Mouse (Mus musculus): ENCODE results near the gene Pacsin1. TPM values are rescaled to one million over a fixed set of nuclear protein-coding genes. Genes with fewer than 3 reads are reported as not detected.

The Pacsin1 gene
- 2.7 and 12.0 TPM in 2 replicates for polyA plus RNA-seq (2011; ENCODE audit: insufficient read depth, insufficient read length, low replicate concordance, missing spikeins)

GRCm38 (mm10) chr17:27655089-27656010 lies at the start of gene Pacsin1:
TSS of gene Pacsin1 (plus strand) at chr17:27655509.
- Histone ChIP-seq H3K27ac (ENCODE audit: control insufficient read depth, insufficient read depth, low read depth, low read length, poor library complexity) (peak within 1 kb of the TSS; percentile 29; the same call in 1 of the 2 replicates), H3K4me1 (ENCODE audit: control insufficient read depth, insufficient read depth, low read length) (no peaks in the 10 kb centered on the region; the same call in 1 of the 2 replicates), H3K4me3 (replicated peaks; ENCODE audit: control insufficient read depth, low read depth, low read length) (peak within 1 kb of the TSS; percentile 29)
- 3% methylated on average over 65 of the region's 65 CpGs for WGBS
- TF ChIP-seq CTCF (IDR thresholded peaks at IDR 0.05; ENCODE audit: control insufficient read depth, insufficient read depth, low read length) (no peak), POLR2A (IDR thresholded peaks at IDR 0.05; ENCODE audit: borderline replicate concordance, control insufficient read depth, low read depth, low read length) (no peak)

- WGBS, result 82% methylated on average over 7 of the region's 7 CpGs
Measured at GRCm38 (mm10) chr17:27609576-27609975, 45.7 kb upstream of the Pacsin1 start.

GRCm38 (mm10) chr17:27610679-27611518 lies 44.4 kb upstream of the Pacsin1 start:
- WGBS, result 52% methylated on average over 10 of the region's 10 CpGs
- H3K4me3 ChIP-seq (replicated peaks; ENCODE audit: control insufficient read depth, low read depth, low read length), result no peak overlapping the region
- H3K27ac ChIP-seq (ENCODE audit: control insufficient read depth, insufficient read depth, low read depth, low read length, poor library complexity), result no peak overlapping the region
- TF ChIP-seq POLR2A (IDR thresholded peaks at IDR 0.05; ENCODE audit: borderline replicate concordance, control insufficient read depth, low read depth, low read length) (no peak), CTCF (IDR thresholded peaks at IDR 0.05; ENCODE audit: control insufficient read depth, insufficient read depth, low read length) (no peak)
- peaks cover 4% of the 10 kb centered on the region for H3K4me1 ChIP-seq (ENCODE audit: control insufficient read depth, insufficient read depth, low read length)

More at GRCm38 (mm10) chr17:27609576-27609975, 45.7 kb upstream of the Pacsin1 start:
- Histone ChIP-seq H3K27ac (ENCODE audit: control insufficient read depth, insufficient read depth, low read depth, low read length, poor library complexity) (no peak overlapping the region), H3K4me3 (replicated peaks; ENCODE audit: control insufficient read depth, low read depth, low read length) (no peak overlapping the region), H3K4me1 (ENCODE audit: control insufficient read depth, insufficient read depth, low read length) (peaks cover 4% of the 10 kb centered on the region)
- TF ChIP-seq CTCF (IDR thresholded peaks at IDR 0.05; ENCODE audit: control insufficient read depth, insufficient read depth, low read length) (no peak), POLR2A (IDR thresholded peaks at IDR 0.05; ENCODE audit: borderline replicate concordance, control insufficient read depth, low read depth, low read length) (no peak)

- TF ChIP-seq CTCF (IDR thresholded peaks at IDR 0.05; ENCODE audit: control insufficient read depth, insufficient read depth, low read length) (no peak), POLR2A (IDR thresholded peaks at IDR 0.05; ENCODE audit: borderline replicate concordance, control insufficient read depth, low read depth, low read length) (no peak)
- no peak overlapping the region for H3K27ac ChIP-seq (ENCODE audit: control insufficient read depth, insufficient read depth, low read depth, low read length, poor library complexity)
- WGBS, result 37% methylated on average over 3 of the region's 3 CpGs
- peaks cover 4% of the 10 kb centered on the region for H3K4me1 ChIP-seq (ENCODE audit: control insufficient read depth, insufficient read depth, low read length)
- H3K4me3 ChIP-seq (replicated peaks; ENCODE audit: control insufficient read depth, low read depth, low read length), result no peak overlapping the region
Measured at GRCm38 (mm10) chr17:27611519-27611884, 43.8 kb upstream of the Pacsin1 start.

DNA sequence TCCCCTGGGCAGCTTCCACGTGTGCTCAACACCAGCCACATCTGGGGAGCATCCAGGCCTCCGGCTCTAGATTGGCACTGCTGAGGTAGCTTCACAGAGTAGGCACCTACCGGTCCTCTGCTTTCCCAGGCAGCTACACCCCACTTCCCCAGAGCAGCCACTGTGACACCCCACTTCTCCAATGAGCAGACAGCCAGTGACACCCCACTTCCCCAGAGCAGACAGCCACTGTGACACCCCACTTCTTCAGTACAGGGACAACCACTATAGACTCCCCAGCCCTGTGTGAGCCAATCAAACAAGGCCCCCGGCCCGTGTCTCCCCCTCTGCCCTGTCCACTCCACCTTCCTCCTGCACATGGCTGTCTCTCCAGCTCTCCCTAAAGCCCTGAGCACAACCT lies 43.3 kb upstream of the Pacsin1 start:
- 46% methylated on average over 5 of the region's 5 CpGs for WGBS
- TF ChIP-seq POLR2A (IDR thresholded peaks at IDR 0.05; ENCODE audit: borderline replicate concordance, control insufficient read depth, low read depth, low read length) (no peak), CTCF (IDR thresholded peaks at IDR 0.05; ENCODE audit: control insufficient read depth, insufficient read depth, low read length) (no peak)
- H3K4me1 ChIP-seq (ENCODE audit: control insufficient read depth, insufficient read depth, low read length), result peaks cover 4% of the 10 kb centered on the region
- H3K27ac ChIP-seq (ENCODE audit: control insufficient read depth, insufficient read depth, low read depth, low read length, poor library complexity), result no peak overlapping the region
- H3K4me3 ChIP-seq (replicated peaks; ENCODE audit: control insufficient read depth, low read depth, low read length), result no peak overlapping the region

DNA sequence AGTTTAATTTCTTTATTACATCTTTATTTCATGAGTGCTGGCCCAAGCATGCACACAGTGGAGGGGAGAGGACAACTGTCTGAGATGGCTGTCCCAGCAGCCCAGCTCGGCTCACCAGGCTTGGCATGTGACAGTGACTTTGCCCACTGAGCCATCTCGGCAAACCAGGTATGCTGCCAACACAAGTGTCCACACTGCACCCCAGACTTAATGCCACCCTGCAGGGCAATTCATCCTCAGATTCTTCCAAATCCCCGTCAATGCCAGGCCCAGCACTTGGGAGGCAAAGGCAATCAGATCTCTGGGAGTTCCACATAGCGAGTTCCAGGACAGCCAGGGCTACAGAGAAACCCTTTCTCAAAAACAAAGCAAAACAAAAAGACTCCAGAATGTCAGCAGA lies 42.3 kb upstream of the Pacsin1 start:
- no peak overlapping the region for H3K27ac ChIP-seq (ENCODE audit: control insufficient read depth, insufficient read depth, low read depth, low read length, poor library complexity)
- peaks cover 4% of the 10 kb centered on the region for H3K4me1 ChIP-seq (ENCODE audit: control insufficient read depth, insufficient read depth, low read length)
- no peak overlapping the region for H3K4me3 ChIP-seq (replicated peaks; ENCODE audit: control insufficient read depth, low read depth, low read length)
- WGBS, result 80% methylated on average over 4 of the region's 4 CpGs
- TF ChIP-seq CTCF (IDR thresholded peaks at IDR 0.05; ENCODE audit: control insufficient read depth, insufficient read depth, low read length) (no peak), POLR2A (IDR thresholded peaks at IDR 0.05; ENCODE audit: borderline replicate concordance, control insufficient read depth, low read depth, low read length) (no peak)

DNA sequence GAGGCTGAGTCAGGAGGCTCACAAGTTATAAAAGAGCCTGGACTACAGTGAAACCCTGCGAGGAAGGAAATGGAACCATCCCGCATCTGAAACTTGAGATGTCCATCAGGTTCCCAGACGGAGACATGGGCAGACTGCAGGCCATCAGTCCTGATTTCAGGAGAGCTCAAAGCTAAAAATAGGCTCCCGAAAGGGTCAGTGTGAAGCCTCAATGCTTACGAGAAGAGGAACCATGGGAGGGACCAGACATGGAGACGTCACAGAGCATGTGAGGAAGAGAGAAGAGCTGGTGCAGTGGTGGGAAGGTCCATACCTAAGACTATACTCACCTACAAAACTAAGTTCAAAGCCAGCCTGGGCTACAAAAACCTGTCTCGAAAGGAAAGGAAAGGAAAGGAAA lies 39.9 kb upstream of the Pacsin1 start:
- H3K4me1 ChIP-seq (ENCODE audit: control insufficient read depth, insufficient read depth, low read length), result peaks cover 4% of the 10 kb centered on the region
- H3K4me3 ChIP-seq (replicated peaks; ENCODE audit: control insufficient read depth, low read depth, low read length), result no peak overlapping the region
- TF ChIP-seq CTCF (IDR thresholded peaks at IDR 0.05; ENCODE audit: control insufficient read depth, insufficient read depth, low read length) (no peak), POLR2A (IDR thresholded peaks at IDR 0.05; ENCODE audit: borderline replicate concordance, control insufficient read depth, low read depth, low read length) (no peak)
- H3K27ac ChIP-seq (ENCODE audit: control insufficient read depth, insufficient read depth, low read depth, low read length, poor library complexity), result no peak overlapping the region
- WGBS, result 55% methylated on average over 7 of the region's 7 CpGs

- 28% methylated on average over 8 of the region's 8 CpGs for WGBS
- H3K4me3 ChIP-seq (replicated peaks; ENCODE audit: control insufficient read depth, low read depth, low read length), result peak overlapping the region; percentile 19
- no peak for TF ChIP-seq CTCF (IDR thresholded peaks at IDR 0.05; ENCODE audit: control insufficient read depth, insufficient read depth, low read length)
- no peak for TF ChIP-seq POLR2A (IDR thresholded peaks at IDR 0.05; ENCODE audit: borderline replicate concordance, control insufficient read depth, low read depth, low read length)
- H3K4me1 ChIP-seq (ENCODE audit: control insufficient read depth, insufficient read depth, low read length), result no peaks in the 10 kb centered on the region; the same call in 1 of the 2 replicates
- H3K27ac ChIP-seq (ENCODE audit: control insufficient read depth, insufficient read depth, low read depth, low read length, poor library complexity), result no peak overlapping the region
Measured at GRCm38 (mm10) chr17:27621161-27621560, 34.1 kb upstream of the Pacsin1 start.

Data from bone marrow, adult 2 months (tissue).